Mouse (Mus musculus) brain, embryonic 14.5 days (tissue): ENCODE results near the gene Prrc2b. TPM values are rescaled to one million over a fixed set of nuclear protein-coding genes. Genes with fewer than 3 reads are reported as not detected.

Source experiments
- DNase-seq: peaks from one replicate; pipeline ENCODE4 v3.0.0-alpha.2; 2011; ENCODE audit warnings: low read depth
- CTCF ChIP-seq: fragments of 200-500 bp; IDR thresholded peaks from 2 replicates; pipeline ENCODE4 v1.5.1; 2012; ENCODE audit warnings: inconsistent platforms, mild to moderate bottlenecking, moderate library complexity, borderline replicate concordance; ENCODE audit not compliant: insufficient read depth, insufficient read length; ENCODE audit errors: extremely low read depth
- POLR2A ChIP-seq: fragments of 200-500 bp; IDR thresholded peaks from 2 replicates; pipeline ENCODE4 v1.6.1; 2012; ENCODE audit warnings: mild to moderate bottlenecking, inconsistent platforms, borderline replicate concordance; ENCODE audit not compliant: poor library complexity, insufficient read depth, insufficient read length, severe bottlenecking; ENCODE audit errors: extremely low read depth
- polyA plus RNA-seq: library from polyadenylated mRNA; depleted of rRNA; stranded (reverse); fragments of >200 nt; gene quantifications from 2 replicates; pipeline ENCODE4 v1.2.3, GENCODE M21; 2012

Prrc2b gene
- polyA plus RNA-seq, 1 experiment: 171 TPM

DNA sequence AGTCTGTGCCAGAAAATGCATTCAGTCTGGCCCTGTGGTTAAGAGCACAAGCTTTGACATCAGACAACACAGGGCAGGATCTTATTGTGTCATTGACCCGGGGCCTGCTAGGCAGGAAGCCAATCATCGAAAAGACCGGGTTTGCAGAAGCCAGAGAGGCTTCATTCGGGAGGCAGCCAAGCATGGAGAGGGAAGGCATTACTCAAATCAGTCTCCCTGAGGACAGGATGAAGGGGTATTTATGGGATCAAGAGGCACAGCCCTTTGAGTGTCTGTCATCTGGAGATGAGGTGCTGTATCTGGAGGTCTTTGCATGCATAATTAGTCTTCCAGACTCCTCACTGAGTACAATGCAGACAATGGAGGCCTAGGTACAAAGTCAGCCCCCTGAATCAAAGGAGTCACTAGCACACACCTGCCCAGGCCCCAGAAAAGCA lies 10.4 kb upstream of the Prrc2b start:
- peak; percentile 39 for DNase-seq
- TF ChIP-seq CTCF (no peak), POLR2A (no peak)

DNA sequence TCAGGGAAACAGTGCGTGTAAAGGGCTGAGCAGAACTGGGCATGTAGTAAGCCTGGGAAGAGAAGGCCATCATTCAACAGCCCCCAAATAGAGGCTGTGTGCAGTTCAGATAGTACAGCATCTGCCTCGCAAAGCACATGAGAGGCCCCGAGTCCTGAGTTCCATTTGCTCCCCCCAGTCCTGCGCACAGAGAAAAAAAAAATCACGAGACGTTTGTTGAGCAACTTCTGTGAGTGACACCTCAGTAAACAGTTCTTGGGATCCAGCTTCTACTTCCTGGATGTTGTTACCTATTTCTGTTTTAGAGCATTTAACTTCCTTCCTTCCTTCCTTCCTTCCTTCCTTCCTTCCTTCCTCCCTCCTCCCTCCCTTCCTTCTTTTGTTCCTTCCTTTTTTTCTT lies 9.3 kb upstream of the Prrc2b start:
- TF ChIP-seq POLR2A (no peak), CTCF (no peak)
- no peak for DNase-seq

DNA sequence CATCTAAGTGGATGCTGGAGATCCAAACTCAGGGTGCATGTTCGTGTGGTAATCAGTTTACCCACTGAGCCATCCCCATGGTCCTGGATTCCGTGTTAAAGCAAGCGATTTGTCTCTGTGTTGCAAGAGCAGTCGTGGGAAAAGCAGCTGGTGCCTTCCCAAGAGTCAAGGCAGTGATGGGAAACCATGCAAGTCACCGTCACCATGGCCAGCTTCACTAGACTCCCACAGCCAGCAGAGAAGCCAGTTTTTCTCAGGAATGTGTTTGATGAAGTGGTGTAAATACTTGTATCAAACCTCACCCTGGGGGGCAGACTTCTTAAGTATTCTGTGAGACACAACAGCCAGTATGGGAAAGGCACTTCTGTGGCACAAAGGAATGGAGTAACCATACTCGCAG lies 8.5 kb upstream of the Prrc2b start:
- DNase-seq: no peak
- no peak for TF ChIP-seq CTCF
- TF ChIP-seq POLR2A: no peak

DNA sequence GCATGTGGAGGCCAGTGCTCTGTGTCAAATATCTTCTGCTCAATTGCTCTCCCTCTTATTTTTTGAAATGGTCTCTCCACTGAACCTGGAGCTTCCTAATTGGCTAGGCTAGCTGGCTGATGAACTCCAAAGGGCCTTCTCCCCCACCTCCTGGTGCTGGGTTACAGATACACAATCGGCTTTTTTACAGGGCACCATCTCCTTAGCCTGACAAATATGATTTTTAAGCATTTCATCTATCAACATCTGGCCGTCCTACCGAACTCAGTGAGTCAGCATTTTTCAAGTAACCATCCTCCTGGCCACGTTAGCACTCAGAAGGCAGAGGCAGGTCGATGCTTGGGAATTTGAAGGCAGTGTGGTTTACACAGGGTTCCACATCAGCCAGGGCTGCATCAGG lies 6.2 kb upstream of the Prrc2b start:
- DNase-seq: no peak
- TF ChIP-seq POLR2A (no peak), CTCF (no peak)

DNA sequence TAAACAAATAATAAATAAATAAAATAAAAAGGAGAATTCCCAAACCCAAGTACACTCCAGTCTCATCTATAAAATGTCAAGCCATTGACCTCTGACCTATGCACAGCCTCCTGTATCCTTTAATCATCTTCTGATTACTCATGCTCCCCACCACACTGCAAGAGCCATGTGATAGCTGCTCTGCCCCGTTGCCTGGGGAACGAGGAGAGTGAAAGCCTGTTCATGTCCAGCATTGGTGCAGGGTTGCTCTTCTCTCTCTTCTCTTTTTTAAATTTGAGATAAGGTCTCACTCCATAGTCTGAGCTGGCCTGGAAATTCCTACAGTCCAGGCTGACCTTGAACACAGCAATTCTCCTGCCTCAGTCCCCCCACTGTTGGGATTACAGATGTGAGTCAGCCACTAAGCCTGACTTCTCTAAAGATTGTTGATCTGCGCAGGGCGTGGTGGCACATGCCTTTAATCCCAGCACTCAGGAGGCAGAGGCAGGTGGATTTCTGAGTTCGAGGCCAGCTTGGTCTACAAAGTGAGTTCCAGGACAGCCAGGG lies 4.2 kb upstream of the Prrc2b start:
- no peak for DNase-seq
- TF ChIP-seq POLR2A (no peak), CTCF (no peak)

DNA sequence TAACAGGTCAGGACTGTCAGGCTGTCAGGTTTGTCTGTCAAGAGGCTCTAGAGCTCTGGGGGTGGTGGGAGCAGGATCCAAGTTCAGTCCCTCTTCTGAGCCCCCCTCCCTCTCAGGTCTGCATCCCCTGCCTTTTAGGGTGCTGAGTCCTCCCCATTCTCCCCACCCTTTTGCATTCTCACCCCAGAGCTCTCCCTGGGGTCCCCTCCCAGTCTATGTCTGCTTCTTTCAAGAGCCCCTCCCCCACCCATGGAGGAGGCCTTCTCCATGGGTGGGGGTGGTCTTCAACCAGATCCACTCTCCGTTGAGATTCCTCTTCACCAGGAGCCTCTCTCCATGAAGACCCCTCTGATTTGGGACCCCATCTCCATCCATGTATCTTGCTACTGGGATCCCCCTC lies 747 bp upstream of the Prrc2b start:
- TF ChIP-seq POLR2A: no peak
- no peak for TF ChIP-seq CTCF
- no peak for DNase-seq

DNA sequence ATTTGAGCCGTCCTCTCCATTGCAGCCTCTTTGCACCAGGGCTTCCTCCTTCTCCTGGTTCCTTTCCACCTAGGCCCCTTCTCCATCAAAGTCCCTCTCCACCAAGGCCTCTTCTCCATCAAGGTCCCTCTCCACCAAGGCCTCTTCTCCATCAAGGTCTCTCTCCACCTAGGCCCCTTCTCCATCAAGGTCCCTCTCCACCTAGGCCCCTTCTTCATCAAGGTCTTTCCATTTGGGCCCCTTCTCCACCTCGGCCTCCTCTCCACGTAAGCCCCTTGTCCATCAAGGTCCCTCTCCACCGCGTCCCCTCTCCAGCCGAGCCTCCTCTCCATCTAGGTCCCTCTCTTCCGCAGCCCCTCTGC lies 339 bp upstream of the Prrc2b start:
- DNase-seq: peak; percentile 82
- TF ChIP-seq POLR2A (no peak; the same call in 1 of the 2 replicates), CTCF (no peak)

DNA sequence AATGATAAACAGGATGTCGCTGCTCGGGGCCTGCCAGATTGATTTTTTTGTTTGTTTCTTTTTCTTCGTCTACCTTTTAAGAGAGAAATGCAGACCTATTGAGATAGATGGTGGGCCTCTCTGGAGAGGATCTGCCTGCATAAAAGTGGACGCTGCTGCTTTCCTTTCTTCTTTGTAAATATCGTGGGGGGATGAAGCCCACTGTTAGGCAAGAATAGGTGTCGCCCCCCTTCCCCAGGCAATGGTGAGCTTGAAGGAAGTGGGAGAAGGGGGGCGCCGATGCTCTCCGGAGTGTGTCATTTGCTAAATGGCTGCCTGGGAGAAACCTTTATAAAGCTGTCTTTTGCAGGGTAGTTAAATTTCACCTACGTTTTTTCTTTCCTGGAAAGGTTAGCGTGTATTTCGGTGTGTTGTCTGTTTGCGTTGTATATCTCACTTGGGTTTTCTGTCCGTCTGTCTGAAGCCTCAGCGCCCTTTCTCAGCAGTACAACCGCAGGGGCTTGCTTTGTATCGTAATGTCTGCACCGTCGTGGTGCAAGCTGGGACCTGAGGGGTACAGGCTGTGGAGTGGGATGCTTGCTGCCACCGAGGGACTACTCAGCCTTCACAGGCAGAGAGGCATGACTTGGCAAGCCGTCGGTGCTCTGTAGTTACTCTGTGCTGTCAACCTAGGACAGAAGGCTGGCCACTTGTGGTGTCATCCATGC lies 931 bp downstream of the Prrc2b start:
- DNase-seq: peak; percentile 89
- TF ChIP-seq POLR2A: peak; percentile 13; the same call in 1 of the 2 replicates
- TF ChIP-seq CTCF: no peak

DNA sequence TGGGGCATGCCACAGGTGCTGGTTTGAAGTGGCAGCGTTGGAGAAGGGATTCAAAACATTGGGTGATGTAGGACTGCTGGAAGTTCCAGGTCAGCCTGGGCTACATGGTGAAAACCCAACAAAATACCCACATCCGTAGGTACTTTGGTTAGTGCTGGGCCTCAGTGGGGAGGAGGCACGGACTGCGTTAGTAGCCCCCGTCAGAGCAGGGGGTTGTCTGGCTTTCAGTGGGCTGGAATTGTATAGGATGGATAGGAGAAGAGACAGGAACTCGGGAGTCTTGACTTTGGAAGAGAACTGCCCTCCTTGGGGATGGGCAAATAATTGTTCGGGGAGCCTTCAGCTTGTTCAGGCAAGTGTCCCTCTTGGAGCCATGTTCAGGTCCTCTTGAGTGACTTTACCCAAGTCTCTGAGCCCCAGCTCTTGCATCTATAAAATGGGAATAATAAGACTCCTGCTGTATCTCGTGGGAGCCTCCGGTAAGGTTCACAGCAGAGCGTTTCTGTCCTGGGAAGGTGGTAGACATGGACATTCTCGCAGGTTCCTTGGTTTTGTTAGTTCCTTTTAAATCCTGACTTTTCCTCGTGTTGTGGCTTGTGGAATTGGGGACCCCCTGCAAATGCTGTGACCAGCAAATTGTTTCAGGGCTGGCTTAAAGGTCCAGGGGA lies 1.6 kb downstream of the Prrc2b start:
- no peak for DNase-seq
- TF ChIP-seq CTCF (no peak), POLR2A (no peak)

DNA sequence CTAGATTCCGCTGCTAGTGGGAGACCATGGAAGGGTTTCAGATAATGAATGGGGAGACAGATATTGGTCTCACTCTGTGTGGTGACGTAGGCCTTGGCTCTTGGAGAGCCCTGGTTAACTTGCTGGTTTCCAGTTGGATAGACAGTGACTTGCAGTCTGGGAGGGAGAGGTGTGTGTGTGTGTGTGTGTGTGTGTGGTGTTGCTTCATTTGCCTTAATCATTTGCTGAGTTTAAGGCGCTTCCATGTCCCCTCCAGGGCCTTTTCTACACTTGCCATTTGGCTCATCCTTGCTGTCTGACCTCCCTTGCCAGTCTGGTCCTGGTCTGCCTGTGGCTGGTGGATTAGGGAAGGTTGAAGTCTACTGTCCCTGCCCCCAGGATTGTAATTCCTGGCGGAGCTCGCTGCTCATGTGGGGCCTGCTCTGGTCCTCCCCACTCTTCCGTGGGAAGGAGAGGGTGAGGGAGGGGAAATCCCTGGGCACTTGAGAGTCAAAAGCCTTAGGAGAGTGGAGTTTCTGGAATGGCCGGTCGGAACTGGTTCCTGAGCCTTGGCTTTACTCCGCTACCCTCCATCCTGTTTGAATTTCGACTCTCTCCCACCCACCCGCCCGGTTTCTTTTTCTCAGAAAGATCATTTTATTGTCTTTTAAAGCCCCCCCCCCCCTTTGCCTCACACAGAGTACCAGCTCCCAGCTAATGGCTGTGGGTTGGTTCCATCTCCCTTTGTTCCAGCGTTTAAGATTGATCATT lies 2.3 kb downstream of the Prrc2b start:
- TF ChIP-seq POLR2A: no peak
- TF ChIP-seq CTCF: no peak
- DNase-seq: peak; percentile 64

DNA sequence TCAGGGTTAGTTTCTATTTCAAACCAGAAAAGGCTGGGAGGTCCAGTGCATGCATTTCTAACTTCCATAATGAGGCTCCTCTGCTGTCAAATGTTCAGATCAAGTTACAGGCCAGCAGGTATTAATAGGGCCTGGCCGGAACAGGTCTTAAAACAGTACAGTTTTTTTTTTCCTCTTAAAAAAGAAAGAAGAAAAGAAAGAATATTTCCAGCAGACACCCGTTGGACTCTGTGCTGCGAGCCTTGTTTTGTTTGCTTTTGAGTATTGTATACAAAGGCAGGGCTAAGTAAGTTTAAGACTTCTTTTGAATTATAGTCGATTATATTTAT lies 2.9 kb downstream of the Prrc2b start:
- TF ChIP-seq CTCF (no peak), POLR2A (no peak)
- DNase-seq: no peak
